Mouse (Mus musculus) heart, postnatal 4 days (tissue): ENCODE results near the gene Prrx1. TPM values are rescaled to one million over a fixed set of nuclear protein-coding genes. Genes with fewer than 3 reads are reported as not detected.

Experiments
- DNase-seq: peaks from one replicate; pipeline ENCODE4 v3.0.0; 2021
- total RNA-seq, 2 experiments: library from RNA; stranded (reverse); gene quantifications; 2 replicates each; pipeline ENCODE4 v1.2.3; 2021

Prrx1 gene
- total RNA-seq, 2 experiments from 2014 or later: 32.7 to 34.2 TPM

DNA sequence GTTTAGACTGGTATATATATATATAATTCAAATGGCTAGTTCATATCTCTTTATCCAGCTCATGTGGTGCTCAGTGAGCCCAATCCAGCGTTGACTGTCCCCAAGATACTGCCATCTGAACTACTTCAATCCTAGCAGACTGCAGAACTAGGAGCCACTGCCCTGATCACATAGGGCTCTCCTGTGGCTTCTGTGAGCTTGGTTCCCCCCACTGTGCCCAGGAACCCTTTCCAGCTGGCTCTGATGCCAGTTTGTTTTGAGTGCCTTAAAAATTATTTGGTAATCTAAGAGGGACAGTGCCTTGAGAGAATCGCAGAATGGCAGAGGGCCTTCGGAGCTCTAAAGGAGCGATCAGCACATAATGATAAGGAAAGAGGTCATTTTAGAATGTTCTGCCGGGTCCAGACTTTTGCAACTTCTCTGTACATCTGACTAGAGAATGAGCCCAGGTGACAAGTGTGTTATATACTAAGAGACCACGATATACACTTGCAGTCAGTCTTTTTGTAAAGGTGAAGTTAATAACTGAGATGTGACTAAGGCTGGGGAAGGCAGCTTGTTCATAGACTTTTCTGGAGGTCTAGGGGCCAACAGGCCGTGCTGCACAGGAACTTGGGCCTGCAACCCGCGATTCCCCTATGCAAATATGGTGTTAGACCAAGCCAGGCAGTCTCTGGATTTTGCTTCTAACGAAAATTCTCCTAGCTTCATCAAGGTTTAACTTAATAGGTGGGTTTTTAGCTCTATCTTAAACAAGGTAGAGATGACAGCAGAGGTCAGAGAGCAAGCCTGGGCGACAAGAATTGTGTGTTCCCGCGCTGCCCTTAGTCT, 2.3 kb downstream of the Prrx1 start:
- no peak for DNase-seq

DNA sequence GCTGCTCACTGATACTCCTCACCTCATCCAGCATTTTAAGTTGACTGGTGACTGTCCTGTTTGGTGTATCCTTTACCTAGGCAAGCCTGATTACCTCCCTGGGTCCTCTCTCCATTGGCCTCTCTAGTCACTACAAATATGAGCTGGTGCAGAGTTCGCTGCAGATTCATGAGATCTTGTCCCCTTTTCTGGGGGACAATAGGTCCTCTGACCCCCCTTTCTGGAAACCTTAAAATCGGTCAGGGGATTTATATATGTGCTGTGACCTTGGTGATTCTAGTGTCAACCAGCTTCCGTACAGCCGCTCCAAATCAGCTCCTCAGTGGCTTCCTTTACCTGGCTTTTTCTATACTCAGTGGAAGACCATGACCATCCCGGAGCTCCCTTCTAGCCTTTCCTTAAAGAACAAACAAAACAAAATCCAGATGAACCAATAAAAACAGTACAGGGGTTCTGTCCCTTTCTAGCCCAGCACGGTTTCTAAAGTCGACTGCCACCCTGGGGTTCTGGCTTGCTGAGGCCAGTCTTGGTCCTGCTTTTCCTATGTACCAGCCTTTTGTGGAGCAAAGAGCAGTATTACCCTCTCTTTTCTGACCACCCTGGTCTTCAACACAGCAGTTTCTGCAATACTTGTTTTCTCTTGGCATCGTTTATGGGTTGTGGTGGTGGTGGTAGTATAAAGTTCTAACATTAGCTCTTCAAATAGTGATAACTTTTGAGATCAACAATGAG, 3.3 kb downstream of the Prrx1 start:
- DNase-seq: no peak

DNA sequence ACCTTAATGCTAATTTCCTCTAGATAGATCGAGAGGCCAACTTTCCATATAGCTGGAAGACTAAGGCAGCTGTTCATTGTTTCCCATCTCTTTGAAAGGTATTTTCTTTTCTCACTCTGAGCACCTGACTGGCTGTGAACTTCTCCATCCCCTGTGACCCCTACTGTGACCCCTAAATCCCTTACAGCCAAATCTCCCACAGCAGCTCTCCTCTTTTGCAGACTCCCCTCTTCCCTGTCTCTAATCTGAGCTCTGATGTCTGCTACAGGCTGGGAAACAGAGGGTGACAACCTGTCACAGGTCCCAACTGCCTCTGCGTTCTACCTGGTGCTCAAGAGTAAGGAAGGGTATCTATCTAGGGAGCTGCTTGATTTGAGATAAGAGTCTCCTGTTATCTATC, 4.0 kb downstream of the Prrx1 start:
- DNase-seq: no peak

DNA sequence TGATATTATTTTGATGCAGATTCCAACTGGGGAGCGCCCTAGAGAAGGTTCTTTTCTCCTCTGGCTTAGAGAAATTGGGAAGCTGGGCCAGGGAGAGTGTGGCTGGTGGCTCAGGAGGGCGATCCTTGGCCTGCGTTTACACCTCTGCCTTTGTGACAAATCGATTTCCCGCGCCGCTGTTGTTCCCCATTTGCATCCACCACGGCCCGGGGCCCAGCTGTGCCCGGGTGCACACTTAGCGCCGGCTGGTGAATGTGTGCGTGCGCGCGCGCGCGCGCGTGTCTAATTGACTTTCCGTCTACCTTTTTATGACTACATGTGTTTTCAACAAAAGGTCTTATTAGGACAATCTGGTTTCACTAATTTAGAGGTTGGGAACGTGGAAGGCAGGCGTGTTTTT, 4.9 kb downstream of the Prrx1 start:
- DNase-seq: no peak

DNA sequence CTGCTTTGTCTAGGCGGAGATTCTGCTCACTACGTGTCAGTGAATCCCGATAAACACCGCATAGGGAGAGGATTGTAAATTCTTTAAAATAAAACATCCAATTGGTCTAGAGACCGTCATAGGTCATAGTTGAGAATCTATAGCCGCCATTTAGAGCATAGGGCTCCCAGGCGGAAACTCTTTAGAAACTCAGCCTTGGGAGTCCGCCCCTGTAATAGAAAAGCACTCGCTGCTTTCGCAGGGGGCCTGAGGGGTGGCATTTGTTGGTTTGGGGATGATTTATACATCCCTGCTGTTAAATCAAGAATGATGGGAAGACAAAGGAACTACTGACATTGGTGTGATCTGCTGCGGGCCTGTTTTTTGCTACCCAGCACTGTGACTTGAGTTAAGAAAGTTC, 5.8 kb downstream of the Prrx1 start:
- DNase-seq: no peak

DNA sequence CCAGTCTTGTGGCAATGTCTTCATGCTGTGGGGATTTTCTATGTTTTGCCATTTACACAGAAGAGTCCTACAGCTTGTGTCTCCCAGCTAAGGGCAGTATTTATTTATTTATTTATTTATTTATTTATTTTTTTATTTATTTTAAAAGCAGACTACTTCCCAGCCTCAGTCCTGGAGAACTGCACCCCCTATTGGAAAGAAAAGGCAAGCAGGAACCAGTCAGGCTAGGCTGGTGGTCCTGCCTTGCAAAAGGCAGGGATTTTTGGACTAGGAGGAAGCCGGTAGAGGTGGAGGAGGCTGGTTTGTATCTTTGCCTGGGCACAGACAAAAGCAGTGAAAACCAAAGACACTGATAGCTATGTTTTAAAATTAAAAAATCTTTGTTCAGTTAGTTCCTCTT, 7.6 kb downstream of the Prrx1 start:
- DNase-seq: peak; percentile 30

DNA sequence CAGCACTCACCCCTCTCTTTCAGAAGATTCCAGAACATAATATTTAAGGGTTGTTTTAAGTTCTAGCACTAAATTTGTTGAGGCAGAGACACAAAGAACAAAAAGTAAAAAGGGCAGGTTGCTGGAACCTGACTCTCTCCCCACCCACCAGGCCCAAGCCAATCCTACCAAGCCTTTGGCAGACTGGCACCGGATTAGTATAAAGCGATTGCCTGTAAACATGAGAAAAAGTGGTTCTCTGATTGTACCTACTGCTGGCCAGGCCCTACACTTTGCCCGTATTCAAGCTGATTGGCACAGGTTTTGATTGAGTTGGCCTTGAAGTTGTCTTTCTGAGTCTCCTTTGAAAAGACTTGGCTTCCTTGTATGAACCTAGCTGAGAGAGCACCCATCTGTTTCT, 8.7 kb downstream of the Prrx1 start:
- no peak for DNase-seq

DNA sequence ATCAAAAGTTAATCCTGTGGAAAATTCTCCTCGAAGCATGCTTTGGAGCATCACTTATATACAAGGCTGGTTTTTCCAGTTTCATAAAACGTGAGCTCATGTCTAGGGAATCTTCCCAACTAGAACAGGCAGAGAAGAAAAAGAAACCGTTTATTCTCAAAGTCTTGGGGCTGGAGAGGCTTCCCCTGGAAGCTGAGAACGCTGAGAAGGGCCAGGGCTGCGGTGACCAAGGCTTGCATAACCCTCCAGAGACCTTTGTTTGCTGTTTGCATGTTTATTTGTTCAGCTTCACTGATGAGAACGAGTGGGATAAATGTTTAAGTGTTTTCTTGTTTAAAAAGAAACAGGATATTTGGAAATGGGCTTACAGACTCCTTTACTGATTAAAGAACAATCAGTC, 11.2 kb downstream of the Prrx1 start:
- no peak for DNase-seq

DNA sequence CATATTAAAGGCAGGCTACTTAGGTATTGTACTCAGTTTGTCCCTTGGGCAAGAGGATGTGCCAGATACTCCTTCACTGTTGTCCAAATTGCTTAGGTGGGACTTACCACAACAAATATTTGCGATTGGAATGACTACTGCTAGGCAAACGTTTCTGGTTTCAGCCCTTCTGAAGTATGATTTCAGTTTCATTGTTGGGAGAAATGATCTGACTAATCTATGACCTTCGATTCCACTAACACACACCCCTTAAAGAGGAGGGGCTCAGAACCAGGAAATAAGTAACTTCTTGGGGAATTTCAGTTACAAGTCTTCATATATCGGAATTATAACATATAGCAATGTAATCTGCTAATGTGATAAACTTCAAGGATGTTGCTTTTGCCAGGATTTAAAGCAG, 20.4 kb downstream of the Prrx1 start:
- DNase-seq: no peak

DNA sequence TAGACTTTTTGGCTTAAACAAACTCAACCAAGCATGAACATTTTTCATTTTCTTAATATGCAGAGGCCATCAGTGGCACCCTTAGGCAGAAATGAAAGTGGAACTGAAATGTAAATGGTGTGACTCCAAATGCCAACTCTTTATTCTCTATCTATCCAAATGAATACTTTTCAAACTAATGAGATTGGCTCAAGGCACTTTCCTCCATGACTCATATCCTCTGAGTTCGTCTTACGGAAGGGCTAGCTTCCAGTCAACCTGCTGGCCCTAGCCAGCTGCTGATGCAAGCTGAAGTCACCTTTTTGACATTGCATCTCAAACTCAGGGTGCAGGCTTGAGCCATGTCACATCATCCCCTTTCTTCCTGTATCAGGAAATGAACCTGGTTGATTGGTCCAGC, 21.6 kb downstream of the Prrx1 start:
- no peak for DNase-seq

DNA sequence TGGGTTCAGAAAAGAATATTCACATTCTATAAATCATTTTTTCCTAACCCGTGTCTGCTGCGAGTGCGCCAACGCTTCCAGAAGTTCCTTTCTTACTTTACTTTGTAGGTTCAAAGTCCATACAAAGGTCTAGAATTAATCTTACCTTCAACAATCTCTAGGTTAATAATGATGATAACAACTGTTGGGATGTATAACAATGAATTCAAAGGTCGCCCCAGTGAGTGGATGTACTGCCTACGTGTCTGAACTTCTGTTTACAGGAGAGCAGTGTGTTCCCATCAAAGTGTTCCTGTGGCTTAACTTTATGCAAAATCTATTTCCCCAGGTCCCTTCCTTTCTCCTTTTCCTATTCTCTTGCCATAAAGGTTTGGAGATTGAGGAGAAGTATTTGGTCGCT, 24.4 kb downstream of the Prrx1 start:
- DNase-seq: no peak

DNA sequence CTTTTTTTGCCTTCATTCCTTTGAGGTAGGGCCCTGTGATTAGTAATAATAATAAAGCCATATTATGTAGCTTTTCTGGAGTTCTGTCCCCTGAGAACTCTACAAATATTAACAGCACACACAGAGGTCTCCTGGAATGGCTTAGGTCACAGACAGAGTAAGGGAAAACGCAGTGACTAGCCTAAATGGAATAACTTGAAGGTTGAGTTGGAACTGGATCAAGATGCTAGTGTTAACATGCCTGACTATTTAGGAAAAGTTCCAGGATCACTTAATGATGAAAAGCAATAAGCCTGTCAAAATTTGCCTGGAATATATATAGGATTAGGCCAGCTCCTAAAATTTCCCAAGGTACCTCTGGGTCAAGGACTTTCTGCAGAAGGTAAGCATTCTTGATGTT, 28.0 kb downstream of the Prrx1 start:
- DNase-seq: no peak

DNA sequence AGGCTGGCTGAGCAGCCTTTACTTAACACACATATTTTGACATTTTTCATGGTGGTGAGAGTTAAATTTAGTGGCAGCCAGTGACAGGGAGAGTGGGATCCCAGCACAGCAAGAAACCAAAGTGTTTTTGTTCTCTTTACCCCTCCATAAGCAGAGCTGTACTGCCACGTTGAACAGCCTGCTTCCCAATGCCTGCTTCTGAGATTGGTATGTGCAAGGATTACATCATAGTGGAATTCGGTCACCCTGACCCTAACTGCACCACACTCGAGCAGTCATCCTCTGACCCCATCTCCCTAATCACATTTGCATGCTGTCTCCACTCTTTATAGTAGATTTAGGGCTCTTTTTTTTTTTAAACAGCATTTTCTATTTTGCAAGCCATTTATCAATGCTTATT, 28.4 kb downstream of the Prrx1 start:
- no peak for DNase-seq

DNA sequence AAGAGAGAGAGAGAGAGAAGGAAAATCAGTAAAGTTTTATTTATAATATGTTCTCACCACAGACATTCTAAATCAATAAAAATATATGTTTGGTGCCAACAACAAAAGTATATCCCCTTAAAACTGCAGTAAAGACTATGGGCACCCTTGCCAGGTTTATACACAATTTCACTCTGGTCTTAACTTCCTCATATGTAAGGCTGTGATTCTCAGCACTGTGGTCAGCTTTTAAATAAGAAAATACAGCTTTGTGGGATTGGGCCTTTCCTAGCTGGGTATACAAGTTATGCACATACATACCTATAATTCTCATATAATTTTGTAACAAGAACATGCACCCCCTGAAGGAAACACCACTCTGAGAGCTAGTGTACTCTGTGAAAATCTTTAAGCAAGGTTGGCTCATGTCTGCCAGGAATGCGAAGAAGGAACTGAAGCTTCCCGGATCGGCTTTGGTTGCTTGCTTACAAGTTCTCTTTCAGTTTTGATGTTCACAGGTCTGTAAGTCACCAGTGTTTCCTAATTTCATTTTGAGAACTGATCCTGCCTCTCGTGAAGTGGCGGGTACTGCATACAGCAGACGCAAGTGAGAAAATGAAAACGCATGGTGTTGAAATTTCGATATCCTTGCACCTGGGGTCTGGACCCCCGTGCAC, 29.4 kb downstream of the Prrx1 start:
- DNase-seq: no peak

DNA sequence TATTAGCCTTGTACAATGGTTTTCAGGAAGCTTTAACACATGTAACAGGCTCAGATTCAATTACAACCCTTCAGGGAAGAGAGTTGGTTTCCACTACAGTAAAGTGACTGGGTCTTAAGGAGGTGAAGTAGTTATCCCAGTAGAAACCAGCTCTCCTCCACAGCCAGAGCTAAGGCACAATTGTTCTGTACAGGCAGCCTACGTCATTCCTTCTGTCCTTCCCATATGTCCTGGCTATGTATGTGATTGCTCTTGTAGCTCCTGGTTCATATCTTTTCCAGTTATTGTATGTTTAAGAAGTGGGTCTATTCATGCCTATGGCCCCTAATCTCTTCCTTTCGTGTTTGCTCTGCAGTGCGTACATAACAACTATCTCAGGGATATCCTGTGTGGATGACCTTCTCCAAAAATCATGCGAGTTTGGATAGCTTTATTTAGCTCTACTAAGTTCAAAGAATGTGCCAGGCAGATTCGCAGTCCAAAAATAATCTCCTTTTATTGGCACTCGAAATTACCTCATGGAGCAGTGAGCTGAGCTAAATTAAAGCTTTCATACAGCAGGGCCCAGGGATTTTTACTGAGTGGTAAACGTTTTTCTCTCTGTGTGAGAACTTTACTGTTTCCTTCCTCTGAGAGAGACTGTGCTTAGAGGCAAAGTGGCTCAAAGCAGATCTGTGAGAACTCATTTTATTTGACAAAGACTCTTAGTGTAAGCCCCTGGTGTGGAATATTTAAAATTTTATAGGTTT, 31.9 kb downstream of the Prrx1 start:
- DNase-seq: peak; percentile 29

DNA sequence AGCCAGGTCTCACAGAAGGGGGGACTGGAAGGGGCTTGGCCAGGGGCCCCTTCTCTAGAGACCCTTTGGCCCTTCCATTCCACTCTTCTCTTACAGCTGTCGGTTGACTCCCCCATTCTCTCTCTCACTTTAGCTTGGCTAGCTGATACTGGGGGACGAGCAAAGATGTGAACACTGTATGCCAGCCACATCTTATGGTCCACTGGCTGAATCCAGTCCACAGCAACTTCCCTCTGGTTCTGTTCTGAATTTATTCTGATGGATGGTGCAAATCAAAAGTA, 32.7 kb downstream of the Prrx1 start:
- no peak for DNase-seq

DNA sequence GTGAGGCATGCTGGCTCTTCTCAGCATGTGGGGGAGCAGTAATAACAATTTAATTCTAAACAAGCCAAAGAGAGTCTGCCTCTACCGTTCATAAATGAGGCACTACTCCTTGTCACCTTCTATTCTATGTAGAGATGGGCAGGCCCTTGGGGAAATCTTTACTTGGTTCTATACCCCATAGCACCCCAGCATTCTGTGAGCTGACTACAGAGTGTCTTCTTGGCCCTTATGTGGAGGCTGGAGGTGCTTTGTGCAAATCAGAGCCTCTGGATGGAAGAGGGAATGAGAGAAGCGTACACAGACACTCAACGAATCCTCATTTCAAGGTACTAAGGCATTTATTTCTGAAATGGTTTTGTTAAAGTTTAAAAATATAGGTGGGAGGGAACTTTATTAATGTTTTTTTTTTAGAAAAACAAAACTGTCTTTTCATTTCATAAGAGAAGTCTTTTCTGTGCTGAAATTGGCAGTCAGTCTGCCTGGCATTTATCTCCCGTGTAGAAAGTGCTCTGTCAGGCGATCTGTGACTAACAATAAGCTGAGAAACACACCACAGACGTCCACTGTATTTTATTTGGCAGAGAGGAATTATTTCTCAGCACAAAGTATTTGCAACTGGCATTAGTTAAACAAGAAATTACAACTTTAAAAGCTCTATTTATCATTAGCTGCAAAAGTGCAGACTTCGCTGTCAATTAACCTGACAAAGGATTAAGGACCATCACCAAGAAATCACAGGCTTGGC, 33.2 kb downstream of the Prrx1 start:
- DNase-seq: peak; percentile 12

DNA sequence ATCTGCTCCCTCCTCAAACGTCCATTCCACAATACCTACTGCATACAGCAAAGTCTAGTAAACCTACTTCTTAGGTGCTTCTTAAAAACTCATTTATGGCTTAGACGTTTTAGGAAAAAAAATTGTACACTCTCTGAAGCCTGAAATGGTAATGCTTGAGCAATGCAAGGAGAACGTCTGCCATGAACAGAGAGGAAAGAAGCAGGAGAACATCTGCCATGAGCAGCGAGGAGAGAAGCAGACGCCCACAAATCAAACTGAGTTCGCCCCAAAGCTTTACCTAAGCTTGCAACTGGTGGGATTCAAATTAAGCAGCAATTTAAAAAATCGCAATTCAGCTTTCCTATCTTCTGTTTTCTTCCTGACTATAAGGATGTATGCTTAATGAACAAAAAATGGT, 36.4 kb downstream of the Prrx1 start:
- DNase-seq: no peak

DNA sequence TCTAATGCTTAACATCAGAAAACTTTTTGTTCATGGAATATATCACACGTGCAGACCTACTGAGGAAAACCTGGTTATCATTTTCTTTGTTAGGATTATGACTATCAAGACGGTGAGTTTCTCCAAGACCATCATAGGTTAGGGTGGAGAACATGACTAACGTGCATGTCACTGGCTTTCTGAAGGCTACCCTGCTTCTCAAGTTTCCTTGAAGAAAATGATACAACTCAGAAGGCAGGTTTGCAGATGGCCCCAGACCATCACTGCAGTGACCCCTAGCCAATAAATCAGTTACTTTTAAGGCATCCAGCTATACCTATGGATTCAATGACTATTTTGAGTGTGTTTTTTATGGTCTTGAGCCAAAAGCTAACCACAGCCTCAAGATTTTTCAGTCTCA, 38.6 kb downstream of the Prrx1 start:
- no peak for DNase-seq

DNA sequence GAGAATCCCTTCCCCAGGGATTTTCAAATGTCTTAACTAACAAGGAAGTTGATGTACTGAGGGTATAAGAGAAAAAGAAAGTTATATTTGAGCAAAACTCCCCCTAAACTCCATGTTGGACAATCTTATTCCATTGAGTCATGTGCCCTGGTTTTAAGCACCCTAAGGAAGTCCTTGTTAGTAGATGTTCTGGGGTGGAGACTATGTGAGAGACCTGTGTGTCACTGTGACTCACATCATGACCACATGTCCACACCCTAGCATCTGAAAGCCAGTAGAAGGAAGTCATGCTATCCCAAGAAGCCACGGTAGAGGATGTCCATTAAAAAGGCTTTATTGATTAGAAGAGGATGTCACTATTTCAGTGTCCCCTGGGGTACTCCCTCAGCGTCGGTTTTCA, 40.4 kb downstream of the Prrx1 start:
- no peak for DNase-seq

DNA sequence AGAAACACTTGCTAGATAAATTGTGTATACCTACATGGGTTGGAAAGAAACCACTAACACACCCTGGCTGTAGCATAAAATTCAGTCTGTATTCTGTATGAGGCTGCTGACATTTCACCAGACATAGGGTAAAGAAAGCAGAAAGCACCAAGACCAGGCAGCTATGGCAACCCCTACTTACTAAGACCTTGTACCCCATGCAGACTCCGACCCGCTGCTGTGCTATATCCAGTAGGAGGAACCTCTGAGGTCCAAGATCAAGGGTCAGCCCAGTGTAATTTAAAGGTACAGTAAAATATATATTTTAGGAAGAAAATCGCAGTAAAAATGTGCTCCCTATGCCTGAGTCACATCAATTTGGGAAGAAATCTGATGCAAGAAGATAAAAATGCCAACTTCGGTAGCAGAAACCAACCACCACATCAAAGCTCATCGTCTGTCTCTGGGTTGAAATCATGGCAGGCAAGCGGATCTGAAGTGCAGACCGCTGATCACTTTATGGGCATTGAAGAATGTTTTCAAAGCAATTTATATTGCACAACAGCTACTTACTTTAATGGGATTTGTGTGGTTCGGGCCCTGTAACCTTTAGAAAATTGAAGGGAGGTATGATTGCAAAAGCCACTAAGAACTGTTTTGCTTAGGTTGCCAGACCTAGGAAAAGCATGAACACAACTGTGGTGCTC, 46.5 kb downstream of the Prrx1 start:
- no peak for DNase-seq

DNA sequence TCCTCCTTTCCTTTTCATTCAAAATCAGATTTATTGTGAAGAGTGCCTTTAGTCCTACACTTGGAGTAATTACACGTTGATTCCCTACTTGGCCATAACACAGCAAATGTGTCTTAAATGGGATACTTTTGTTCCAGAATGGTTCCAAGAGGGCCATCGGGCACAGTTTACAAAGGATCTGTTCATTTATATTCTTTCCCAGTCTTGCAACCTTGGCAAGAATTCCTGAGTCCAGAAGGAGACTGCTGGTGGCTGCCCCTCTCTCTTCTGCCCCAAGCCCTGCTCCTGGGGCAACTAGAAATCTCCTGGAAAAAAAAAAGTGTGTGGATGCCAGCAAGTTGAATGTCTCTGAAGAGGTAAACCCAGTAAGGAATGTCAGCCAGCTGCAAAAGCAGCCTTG, 56.2 kb downstream of the Prrx1 start:
- no peak for DNase-seq
